Mouse (Mus musculus) gastrocnemius, postnatal 25 days (tissue): ENCODE measurements around the gene Trafd1. TPM values are rescaled to one million over a fixed set of nuclear protein-coding genes. Genes with fewer than 3 reads are reported as not detected.
"Not testable (repeated sequence)": the region's sequence is repeated elsewhere in the genome, so short reads cannot be mapped to it uniquely, and the experiment has no call there.

Source experiments
- DNase-seq: peaks from one replicate; pipeline ENCODE4 v3.0.0; 2022
- total RNA-seq, 2 experiments: library from RNA; stranded (reverse); gene quantifications; 1 replicate in 1 of 2; 2 replicates in 1 of 2; pipeline ENCODE4 v1.2.3; 2021

Trafd1 gene
- total RNA-seq, 2 experiments from 2014 or later, result 29.2 to 33.2 TPM

DNA sequence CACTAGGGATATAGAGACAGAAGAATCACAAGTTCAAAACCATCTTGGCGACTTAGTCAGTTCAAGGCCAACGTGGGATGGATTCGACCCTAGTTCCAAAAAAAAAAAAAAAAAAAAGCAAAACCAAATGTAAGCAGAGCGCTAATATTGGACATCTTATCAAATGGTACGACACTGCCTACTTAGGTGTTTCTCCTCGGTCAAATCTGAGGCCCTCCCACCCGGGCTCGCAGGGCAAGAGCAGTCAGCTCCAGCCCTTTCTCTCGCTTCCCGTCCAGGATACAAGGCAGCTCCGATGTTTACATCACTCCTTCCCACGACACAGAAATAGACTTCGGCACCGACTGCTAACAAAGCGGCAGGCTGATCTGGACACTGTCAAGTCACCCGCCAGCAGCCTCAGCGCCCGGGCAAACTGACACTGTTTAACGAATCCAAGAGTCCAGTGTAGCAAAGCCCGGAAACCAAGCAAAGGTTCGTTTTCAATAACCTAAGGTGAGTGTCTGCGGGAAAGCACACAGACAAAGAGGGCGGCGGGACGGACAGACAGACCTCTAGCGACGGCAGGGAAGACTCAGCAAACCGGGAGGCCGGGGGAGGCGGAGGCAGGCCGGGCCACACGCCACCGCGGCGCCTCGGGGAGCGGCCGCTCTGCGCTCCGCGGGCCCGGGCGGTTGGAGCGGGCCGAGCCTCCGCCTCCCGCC, 523 bp downstream of the Trafd1 start:
- DNase-seq, result no peak

DNA sequence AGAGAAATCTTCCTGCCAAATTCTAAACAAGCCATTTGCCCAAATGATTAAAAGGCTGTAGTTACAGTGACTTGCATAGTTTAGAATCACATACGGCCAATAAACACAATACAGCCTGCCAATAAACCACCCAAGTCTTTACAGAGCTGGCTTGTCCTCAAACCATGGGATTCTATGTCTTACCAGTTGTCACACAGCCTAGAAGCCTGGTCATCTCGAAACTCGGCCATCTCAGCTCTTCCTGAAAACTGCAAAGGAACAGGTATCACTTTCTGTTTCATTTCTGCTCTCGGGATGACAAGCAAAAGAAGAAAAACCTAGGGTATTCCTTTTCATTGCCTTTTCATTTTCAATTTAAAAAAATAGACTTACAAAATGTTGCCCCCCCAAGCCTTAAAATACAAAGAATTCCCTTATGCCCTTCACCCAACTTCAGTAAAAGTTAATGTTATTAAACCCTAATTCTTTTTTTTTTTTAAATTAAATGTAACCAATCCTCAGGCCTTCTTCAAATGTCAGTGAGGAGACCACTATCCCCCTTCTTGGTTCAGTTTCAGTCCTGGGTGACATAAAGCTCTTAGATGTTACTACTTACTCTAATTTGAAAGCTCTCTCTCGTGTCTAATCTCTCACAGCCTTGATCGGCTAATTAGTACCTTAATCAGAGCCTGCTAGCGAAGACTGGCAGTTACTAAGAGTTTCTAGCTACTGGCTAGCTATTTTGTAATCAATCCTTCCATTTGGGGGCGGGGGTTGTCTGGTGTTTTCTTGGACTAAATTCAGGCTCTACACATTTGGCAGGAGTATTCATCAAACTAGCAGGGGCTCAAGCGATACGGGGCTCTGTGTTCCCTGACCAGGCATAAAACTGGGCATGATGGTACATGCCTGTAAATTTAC, 1.3 kb downstream of the Trafd1 start:
- DNase-seq, result no peak

DNA sequence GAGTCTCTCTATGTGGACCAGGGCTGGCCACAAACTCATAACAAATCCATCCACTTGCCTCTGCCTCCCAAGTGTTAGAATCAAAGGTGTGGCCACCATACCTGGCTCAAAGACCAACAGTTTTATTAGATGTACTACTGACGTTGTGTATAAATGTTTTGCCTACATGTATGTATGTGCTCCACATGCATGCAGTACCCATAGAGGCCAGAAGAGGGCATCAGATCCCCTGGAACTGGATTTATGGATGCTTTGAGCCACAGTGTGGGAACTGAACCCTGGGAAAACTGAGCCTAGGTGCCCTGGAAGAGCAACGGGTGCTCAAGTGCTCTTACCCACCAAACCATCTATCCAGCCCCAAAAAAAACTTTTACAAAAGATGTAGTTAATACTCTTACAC, 4.7 kb downstream of the Trafd1 start:
- no peak for DNase-seq

DNA sequence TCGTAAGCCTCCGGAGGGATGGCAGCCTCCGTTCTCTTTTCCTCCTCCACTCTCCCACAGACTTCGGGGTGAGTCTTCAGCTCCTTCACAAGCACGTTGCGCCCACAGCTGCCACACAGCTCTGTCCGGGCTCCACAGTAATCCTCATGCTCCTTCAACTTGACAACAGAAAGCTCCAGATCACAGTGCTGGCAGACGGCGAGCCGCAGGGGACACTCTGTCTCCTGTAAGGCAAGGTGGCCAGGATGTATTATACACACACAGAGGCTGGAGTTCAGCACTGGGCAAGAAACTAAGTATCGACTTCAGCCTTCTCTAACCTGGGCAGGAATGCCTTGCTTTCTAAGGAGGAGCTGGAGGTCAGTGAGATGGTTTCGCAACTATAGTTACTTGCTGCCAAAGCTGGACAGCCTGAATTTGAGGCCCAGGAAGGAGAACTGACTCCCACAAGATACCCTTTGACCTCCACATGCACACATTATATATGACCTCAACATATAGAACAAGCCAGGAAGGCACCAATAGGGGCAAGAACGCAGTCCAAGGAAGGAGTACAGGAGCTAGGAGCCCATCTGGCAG, 6.7 kb downstream of the Trafd1 start:
- DNase-seq, result no peak

- DNase-seq, result not testable (repeated sequence)
These were observed 8.5 kb downstream of the Trafd1 start for GRCm38 (mm10) chr5:121376972-121377371.

- no peak for DNase-seq
These were observed 10.6 kb downstream of the Trafd1 start for GRCm38 (mm10) chr5:121374790-121375189.

- no peak for DNase-seq
These were observed 13.7 kb downstream of the Trafd1 start for GRCm38 (mm10) chr5:121371712-121372111.

- DNase-seq, result no peak
These were observed 18.2 kb downstream of the Trafd1 start for GRCm38 (mm10) chr5:121367255-121367654.

- DNase-seq, result no peak
These were observed 18.8 kb downstream of the Trafd1 start for GRCm38 (mm10) chr5:121366449-121367225.

DNA sequence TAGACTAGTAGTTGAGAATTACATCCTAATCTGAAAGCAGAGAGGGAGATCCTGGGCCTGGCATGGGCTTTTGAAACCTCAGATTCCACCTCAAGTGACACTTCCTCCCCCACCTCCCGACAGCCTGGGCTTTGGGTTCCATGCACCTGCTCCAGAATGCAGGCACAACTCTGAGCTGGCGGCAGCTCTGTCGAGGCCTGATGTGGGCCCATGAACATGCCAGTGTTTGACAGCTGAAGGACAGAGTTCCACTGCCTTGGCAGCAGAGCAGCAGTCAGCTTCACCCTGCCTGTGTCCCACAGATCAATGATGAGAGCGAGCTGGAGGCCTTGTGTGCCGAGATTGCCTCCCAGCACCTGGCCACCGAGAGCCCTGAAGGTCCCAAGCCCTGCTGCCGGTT, 22.0 kb downstream of the Trafd1 start:
- no peak for DNase-seq

DNA sequence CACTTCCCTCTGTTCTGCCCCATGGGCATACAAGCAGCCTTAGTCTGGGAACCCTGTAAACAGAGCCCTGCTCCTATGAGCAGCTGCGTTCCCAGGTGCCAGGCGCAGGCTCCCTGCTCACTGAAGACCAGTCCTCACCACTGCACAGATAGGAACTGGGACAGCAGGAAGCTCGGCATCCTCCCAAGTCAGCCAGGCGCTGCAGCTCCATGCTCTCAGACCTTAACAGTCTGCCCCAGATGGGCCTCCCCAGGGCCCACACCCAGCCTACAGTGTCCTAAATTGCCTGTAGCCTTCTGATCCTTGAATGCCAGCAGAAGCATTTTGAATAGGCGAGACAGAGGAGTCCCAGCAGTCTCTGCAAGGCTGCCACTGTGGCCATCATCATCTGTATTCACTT, 23.7 kb downstream of the Trafd1 start:
- DNase-seq, result no peak

- no peak for DNase-seq
These were observed 26.2 kb downstream of the Trafd1 start for GRCm38 (mm10) chr5:121359229-121359628.

- no peak for DNase-seq
These were observed 41.4 kb downstream of the Trafd1 start for GRCm38 (mm10) chr5:121343997-121344396.

GRCm38 (mm10) chr5:121342490-121342889, 42.9 kb downstream of the Trafd1 start:
- DNase-seq, result no peak

GRCm38 (mm10) chr5:121340965-121341473, 44.4 kb downstream of the Trafd1 start:
- DNase-seq, result no peak

GRCm38 (mm10) chr5:121339507-121340230, 45.8 kb downstream of the Trafd1 start:
- DNase-seq, result no peak

DNA sequence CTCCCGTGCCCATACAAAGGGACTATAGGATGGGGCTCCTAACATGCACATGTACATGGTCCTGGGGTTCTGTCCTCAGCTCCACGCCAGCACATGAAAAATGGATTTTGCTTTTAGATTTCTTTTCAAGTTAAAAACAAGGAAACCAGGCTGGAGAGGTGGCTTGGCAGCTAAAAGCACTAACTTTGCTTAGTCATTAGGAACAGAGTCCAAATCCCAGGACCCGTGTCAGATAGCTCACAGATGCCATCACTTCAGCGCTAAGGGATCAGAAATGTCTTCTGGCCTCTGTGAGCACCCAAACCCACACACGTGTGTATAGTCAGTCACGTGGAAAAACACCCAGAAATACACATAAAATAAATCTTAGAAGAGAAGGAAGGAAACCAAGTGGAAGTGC, 48.7 kb downstream of the Trafd1 start:
- no peak for DNase-seq

DNA sequence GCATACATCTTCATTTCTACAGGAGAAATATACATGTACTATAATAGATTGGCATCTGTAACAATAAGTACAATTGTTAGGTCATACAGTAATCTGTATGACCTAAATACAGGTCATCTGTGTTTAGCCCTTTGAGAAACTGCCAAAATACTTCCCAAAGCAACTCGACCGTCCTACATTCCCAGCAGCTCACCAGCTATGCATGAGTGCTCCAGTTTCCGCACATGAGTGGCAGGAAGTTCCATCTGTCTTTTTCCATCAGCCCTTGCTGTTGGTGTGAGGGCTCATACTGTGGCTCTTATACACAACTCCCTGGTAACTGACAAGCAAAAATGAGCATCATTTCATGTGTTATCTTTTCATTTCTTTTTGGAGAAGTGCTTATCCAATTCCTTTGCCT, 49.4 kb downstream of the Trafd1 start:
- DNase-seq, result no peak

DNA sequence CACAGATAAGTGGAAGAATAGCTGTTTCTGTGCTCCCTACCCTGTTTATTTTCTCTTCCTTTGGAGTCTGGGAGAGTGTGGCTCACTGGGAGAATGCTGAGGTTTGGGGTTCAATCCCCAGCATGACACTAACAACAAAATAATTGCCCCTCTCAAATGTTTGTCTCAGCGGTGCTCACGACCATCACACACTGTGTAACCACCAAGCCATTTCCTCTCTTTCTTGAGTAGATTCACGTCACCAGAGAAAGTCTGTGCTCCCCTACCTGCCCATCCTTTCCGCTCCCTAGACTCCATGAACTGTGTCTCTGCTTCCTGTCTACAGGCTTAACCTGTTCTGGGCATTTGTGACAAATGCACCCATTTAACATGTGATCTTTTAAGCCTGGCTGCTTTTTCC, 50.0 kb downstream of the Trafd1 start:
- DNase-seq, result no peak

DNA sequence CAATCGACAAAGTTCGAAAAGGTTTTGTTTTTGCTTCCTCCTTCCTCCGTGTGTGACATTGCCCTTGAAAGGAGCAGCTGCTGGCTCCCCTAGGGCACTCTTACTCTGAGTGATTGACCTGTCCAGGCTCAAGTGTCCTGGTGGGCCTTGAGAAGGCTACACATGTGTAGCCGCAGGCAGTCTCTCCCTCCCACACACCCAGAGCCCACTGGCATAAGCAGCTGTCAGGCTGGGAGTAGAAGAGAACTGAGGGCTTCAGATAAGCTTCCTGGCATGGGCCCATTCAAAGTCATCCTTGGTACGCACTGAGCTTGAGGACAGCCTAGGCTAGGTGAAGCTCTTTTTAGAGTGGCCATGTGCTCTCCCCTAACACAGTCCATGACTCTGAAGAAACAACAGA, 51.0 kb downstream of the Trafd1 start:
- DNase-seq, result no peak

- no peak for DNase-seq
These were observed 51.5 kb downstream of the Trafd1 start for GRCm38 (mm10) chr5:121333976-121334375.
